Mouse (Mus musculus): ENCODE measurements around the gene Sdk1.

DNA sequence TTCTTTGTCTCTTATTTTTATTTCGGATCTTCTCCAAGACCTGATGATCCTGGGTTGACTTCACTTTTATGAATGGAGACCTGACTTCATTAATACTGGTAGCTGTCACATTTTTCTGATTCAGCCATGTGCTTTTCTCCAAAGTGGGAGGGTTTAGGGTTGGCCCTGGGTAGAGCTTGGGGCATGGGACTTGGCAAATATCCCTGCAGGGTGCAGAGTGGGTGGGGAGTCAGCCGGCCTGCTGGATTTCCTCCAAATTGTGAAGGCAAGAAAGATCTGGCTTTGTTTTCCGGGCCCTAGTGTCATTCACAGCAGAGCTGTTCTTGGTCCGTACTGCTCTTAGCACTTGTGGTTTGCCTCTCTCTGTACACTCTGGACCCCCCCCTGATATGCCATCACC lies 103.1 kb downstream of the Sdk1 start:
- no peak for TF ChIP-seq POLR2A (IDR thresholded peaks at IDR 0.05; ENCODE audit: borderline replicate concordance, low read depth, low read length)
- no peak for TF ChIP-seq CTCF (IDR thresholded peaks at IDR 0.05; ENCODE audit: low read depth, low read length)

Data from bone marrow macrophage, adult 2 months (primary cell).